Mouse (Mus musculus) embryonic facial prominence, embryonic 12.5 days (tissue): ENCODE measurements around the gene Cabcoco1. TPM values are rescaled to one million over a fixed set of nuclear protein-coding genes. Genes with fewer than 3 reads are reported as not detected.

Experiments
- polyA plus RNA-seq: library from polyadenylated mRNA; unstranded; fragments of >200 nt; fragmentation: Nextera tagmentation; extraction: Ambion mirVana; gene quantifications from 2 replicates; pipeline ENCODE4 v1.2.1, GENCODE M21; 2016

Cabcoco1 gene
- polyA plus RNA-seq, 1 experiment from 2014 or later, result 0.63 TPM

Other genes starting within 250 kb of the Cabcoco1 start
- 53.9 and 62.0 TPM in 2 replicates for gene Tmem26, start 181.8 kb upstream of the Cabcoco1 start, polyA plus RNA-seq